Mouse (Mus musculus) E14TG2a.4 (cell line): Measurements from ENCODE around the gene Syn3.

ENCODE experiments used
- H3K27me3 ChIP-seq: 2 replicates; pipeline ENCODE4 v1.6.1; 2014; ENCODE audit warnings: low read length, control low read depth; ENCODE audit not compliant: insufficient read depth
- H3K36me3 ChIP-seq: 2 replicates; pipeline ENCODE4 v1.6.1; 2014; ENCODE audit warnings: low read length, control low read depth; ENCODE audit not compliant: insufficient read depth
- H3K4me1 ChIP-seq: replicated peaks from 2 replicates; pipeline ENCODE4 v1.6.1; 2014; ENCODE audit warnings: low read depth, low read length, control low read depth
- H3K4me3 ChIP-seq: replicated peaks from 2 replicates; pipeline ENCODE4 v1.5.1; 2014; ENCODE audit warnings: mild to moderate bottlenecking, low read length
- H3K9me3 ChIP-seq: 2 replicates; pipeline ENCODE4 v1.6.1; 2014; ENCODE audit warnings: low read length, control low read depth
- CTCF ChIP-seq: conservative IDR thresholded peaks from 2 replicates; pipeline ENCODE4 v1.5.1; 2014; ENCODE audit warnings: low read length
- NANOG ChIP-seq: IDR thresholded peaks from 2 replicates; pipeline ENCODE4 v1.6.1; 2014; ENCODE audit warnings: borderline replicate concordance, low read length, mixed read lengths
- POU5F1 ChIP-seq: IDR thresholded peaks from 2 replicates; pipeline ENCODE4 v1.6.1; 2014; ENCODE audit warnings: low read length, borderline replicate concordance

The Syn3 gene

GRCm38 (mm10) chr10:86376392-86377185 is 122.1 kb downstream of the Syn3 start:
- TF ChIP-seq CTCF = no peak
- TF ChIP-seq NANOG = no peak
- TF ChIP-seq POU5F1 = no peak
- H3K4me3 ChIP-seq = no peak overlapping the region
- H3K27me3 ChIP-seq = no peaks in the 10 kb centered on the region
- H3K4me1 ChIP-seq = no peaks in the 10 kb centered on the region
- H3K36me3 ChIP-seq = no peaks in the 10 kb centered on the region
- H3K9me3 ChIP-seq = no peaks in the 10 kb centered on the region

GRCm38 (mm10) chr10:86375903-86376302 is 122.8 kb downstream of the Syn3 start:
- Histone ChIP-seq H3K9me3 (no peaks in the 10 kb centered on the region), H3K4me1 (no peaks in the 10 kb centered on the region), H3K27me3 (no peaks in the 10 kb centered on the region), H3K4me3 (no peak overlapping the region), H3K36me3 (no peaks in the 10 kb centered on the region)
- TF ChIP-seq POU5F1 = no peak
- no peak for TF ChIP-seq NANOG
- TF ChIP-seq CTCF = no peak

- Histone ChIP-seq H3K36me3 (no peaks in the 10 kb centered on the region), H3K9me3 (peaks cover 11% of the 10 kb centered on the region), H3K27me3 (no peaks in the 10 kb centered on the region), H3K4me1 (no peaks in the 10 kb centered on the region), H3K4me3 (no peak overlapping the region)
- no peak for TF ChIP-seq NANOG
Observed at GRCm38 (mm10) chr10:86374061-86374460, 124.6 kb downstream of the Syn3 start.

GRCm38 (mm10) chr10:86371561-86371960 is 127.1 kb downstream of the Syn3 start:
- no peaks in the 10 kb centered on the region for H3K4me1 ChIP-seq
- H3K9me3 ChIP-seq = peaks cover 14% of the 10 kb centered on the region
- H3K36me3 ChIP-seq = no peaks in the 10 kb centered on the region
- TF ChIP-seq NANOG = no peak
- TF ChIP-seq POU5F1 = no peak
- TF ChIP-seq CTCF = no peak
- H3K27me3 ChIP-seq = no peaks in the 10 kb centered on the region
- H3K4me3 ChIP-seq = no peak overlapping the region

GRCm38 (mm10) chr10:86369346-86369745 is 129.3 kb downstream of the Syn3 start:
- Histone ChIP-seq H3K36me3 (no peaks in the 10 kb centered on the region), H3K27me3 (no peaks in the 10 kb centered on the region), H3K4me3 (no peak overlapping the region), H3K9me3 (peaks cover 14% of the 10 kb centered on the region), H3K4me1 (no peaks in the 10 kb centered on the region)
- TF ChIP-seq CTCF (no peak), POU5F1 (no peak), NANOG (no peak)

- H3K36me3 ChIP-seq = no peaks in the 10 kb centered on the region
- TF ChIP-seq POU5F1 (no peak), CTCF (no peak), NANOG (no peak)
Observed at GRCm38 (mm10) chr10:86368811-86369210, 129.9 kb downstream of the Syn3 start.

GRCm38 (mm10) chr10:86367346-86367745 is 131.3 kb downstream of the Syn3 start:
- Histone ChIP-seq H3K4me3 (no peak overlapping the region), H3K4me1 (no peaks in the 10 kb centered on the region), H3K36me3 (no peaks in the 10 kb centered on the region), H3K9me3 (peaks cover 14% of the 10 kb centered on the region), H3K27me3 (no peaks in the 10 kb centered on the region)
- TF ChIP-seq POU5F1 (no peak), CTCF (no peak), NANOG (no peak)

More at GRCm38 (mm10) chr10:86368811-86369210, 129.9 kb downstream of the Syn3 start:
- H3K4me1 ChIP-seq = no peaks in the 10 kb centered on the region
- no peaks in the 10 kb centered on the region for H3K27me3 ChIP-seq
- H3K4me3 ChIP-seq = no peak overlapping the region
- H3K9me3 ChIP-seq = peaks cover 14% of the 10 kb centered on the region

GRCm38 (mm10) chr10:86365632-86366092 is 133.0 kb downstream of the Syn3 start:
- TF ChIP-seq NANOG (no peak), POU5F1 (no peak), CTCF (no peak)
- no peaks in the 10 kb centered on the region for H3K4me1 ChIP-seq
- no peak overlapping the region for H3K4me3 ChIP-seq
- H3K27me3 ChIP-seq = no peaks in the 10 kb centered on the region
- no peaks in the 10 kb centered on the region for H3K36me3 ChIP-seq
- peaks cover 14% of the 10 kb centered on the region for H3K9me3 ChIP-seq

GRCm38 (mm10) chr10:86363669-86364309 is 134.9 kb downstream of the Syn3 start:
- TF ChIP-seq CTCF (no peak), POU5F1 (no peak), NANOG (no peak)

More at GRCm38 (mm10) chr10:86363669-86364309, 134.9 kb downstream of the Syn3 start:
- Histone ChIP-seq H3K9me3 (no peaks in the 10 kb centered on the region), H3K27me3 (no peaks in the 10 kb centered on the region), H3K36me3 (no peaks in the 10 kb centered on the region), H3K4me1 (no peaks in the 10 kb centered on the region), H3K4me3 (no peak overlapping the region)
